Mouse (Mus musculus): ENCODE measurements around the gene Lsm4.

Gene Lsm4

GRCm38 (mm10) chr8:70673079-70673856 is at the start of gene Lsm4:
Lsm4 (plus strand) TSS chr8:70673248.
- peak; percentile 97 to 99 for DNase-seq

- DNase-seq, result peak; percentile 80 to 86
Measured at GRCm38 (mm10) chr8:70625104-70625503, 47.9 kb upstream of the Lsm4 start.

GRCm38 (mm10) chr8:70627041-70627440 is 46.0 kb upstream of the Lsm4 start:
- DNase-seq, result no peak

DNA sequence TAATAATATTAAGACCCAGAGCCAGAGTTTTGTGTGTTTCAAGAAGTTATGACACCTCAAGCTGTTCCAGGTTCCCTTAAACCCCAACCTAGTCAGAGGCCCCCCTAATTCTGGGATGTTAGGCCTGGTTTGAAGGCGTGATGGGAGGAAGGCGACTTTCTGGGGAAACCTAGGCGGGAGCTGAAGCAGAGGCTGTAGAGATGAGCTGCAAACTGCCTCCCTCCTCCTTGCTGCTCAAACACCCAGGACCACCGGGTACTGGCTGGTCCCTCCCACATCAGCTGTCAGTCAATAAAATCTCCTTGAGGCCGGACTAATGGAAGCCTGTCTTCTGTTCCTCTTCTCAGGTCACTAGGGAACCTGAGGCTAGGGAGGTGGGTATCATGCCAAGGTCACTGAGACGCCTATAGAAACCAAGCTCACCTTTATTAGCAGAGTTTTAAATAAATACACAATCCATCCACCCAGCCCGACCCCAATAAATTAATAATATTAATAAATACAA is 44.0 kb upstream of the Lsm4 start:
- no peak for DNase-seq

DNA sequence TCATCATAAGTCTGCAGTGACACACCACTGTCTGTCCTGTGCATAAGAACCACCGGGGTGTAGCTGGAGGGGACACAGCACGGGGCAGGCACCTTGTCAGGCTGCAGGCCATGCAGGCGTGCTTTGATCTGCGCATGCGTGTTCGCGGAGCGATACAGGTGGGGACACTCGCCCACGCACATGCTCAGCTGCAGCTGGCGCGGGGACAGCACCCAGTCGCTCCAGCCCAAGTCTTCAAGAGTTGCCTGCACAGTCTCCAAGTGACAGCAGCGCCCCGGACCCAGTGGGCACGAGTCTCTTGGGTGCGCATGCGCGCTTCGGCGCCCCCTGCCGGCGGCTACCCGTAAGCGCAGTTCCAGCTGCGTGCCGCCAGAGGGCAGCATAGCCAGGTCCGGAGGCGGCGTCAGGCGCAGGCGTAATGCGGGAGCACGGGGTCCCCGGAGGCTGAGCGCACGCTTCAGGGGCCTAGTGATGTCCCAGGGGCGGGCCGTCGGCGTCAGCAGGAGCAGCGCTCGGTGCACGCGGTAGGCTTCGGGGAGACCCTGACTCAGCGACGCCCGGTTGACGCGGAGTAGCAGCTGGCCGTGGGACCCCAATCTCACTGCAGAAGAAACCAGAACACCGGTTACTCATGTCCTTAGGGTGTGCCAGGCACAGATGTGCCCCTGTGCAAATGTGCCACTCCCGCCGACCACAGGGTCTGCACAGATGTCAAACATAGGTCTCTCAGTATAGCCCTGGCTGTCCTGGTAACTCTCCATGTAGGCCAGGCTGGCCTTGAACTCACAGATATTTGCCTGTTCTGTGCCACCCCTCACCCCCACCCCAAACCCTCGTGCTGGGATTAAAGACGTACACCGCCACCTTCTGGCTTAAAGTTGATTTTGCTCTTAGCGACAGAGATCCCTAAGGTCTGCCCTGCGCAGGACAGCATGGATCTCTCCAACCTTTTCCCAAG is 43.2 kb upstream of the Lsm4 start:
- DNase-seq, result peak; percentile 80 to 90

DNA sequence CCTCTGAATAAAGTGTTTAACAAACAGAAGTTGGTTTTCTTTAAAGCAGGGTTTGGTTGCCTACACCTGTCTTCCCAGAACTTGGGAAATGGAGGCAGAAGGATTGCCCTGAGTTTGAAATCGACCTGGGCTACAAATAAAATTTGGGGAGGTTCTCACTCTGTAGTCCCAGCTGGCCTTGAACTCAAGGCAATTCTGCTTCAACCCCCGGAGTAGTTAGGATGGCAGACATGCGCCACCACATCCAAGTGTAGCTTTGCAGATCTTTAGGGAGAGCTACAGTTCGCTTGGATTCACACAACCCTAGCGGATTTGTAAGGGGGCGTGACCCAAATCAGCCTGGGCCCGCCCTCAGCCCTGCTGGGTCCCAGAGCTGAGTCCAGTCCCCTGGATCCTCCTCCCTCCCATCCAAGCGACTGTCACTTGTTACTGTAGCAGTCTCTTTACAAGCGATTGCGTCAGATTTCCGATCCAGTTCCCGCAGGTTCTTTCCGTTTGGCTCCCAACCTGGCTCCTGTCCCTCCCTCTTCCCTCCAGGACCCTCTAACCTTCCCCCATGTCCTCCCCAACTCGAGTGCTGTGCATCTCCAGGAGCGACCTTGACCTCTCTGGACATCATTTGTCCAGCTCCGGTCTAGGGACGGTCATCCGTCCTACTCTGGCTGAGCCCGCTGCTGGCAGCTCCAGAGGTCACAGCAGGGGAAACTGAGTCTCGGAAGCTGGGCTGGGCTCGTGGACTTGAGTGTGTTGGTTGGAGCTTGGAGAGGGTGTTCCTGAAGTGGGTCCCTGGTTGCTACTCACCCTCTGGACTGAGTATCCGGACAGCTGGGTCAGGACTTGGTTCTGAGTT is 42.3 kb upstream of the Lsm4 start:
- DNase-seq, result peak; percentile 82 to 92

GRCm38 (mm10) chr8:70631436-70631835 is 41.6 kb upstream of the Lsm4 start:
- DNase-seq, result peak; percentile 82 to 93

GRCm38 (mm10) chr8:70632346-70632892 is 40.6 kb upstream of the Lsm4 start, which contains the start of gene Gdf15:
Gdf15 (minus strand) TSS chr8:70632456.
- no peak for DNase-seq

DNA sequence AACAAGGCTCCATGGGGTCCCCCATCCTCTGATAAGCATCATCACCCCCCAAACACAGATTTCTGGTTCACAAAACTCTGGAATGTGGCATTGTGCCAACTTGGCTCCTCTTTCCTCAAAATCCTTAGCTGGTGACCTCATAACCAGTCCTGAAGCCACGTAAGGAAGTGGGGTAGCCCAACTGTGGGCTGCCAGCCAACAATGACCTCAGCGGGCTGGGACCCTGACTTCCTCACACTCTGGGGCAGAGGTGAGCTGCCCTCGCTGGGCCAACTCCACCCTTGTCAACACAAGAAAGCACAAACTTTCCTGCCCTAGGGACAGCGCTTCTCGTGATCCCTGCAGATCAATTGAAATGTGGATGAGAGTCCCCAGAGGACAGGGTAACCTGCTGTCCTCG is 39.0 kb upstream of the Lsm4 start:
- DNase-seq, result peak; percentile 89 to 94

- DNase-seq, result peak; percentile 61 to 84
Measured at GRCm38 (mm10) chr8:70635527-70635926, 37.5 kb upstream of the Lsm4 start.

DNA sequence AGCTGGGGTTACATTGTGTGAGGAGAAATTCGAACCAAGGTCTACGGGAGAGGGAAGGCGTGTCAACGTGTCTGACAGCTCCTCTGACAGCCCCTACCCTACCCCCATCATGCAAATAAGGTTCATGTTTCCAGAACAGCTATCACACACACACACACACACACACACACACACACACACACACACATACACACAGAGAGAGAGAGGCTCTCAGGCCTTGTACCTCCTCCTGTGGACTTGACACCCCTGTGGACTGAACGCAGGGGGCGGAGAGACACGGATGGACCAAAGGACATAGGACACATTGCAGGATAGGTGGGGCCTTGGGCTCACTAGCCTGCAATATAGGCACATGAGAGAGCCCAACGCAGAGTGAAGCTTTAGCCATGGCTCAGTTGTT is 36.2 kb upstream of the Lsm4 start:
- peak; percentile 64 to 90 for DNase-seq

GRCm38 (mm10) chr8:70638752-70639151 is 34.3 kb upstream of the Lsm4 start:
- DNase-seq, result no peak

DNA sequence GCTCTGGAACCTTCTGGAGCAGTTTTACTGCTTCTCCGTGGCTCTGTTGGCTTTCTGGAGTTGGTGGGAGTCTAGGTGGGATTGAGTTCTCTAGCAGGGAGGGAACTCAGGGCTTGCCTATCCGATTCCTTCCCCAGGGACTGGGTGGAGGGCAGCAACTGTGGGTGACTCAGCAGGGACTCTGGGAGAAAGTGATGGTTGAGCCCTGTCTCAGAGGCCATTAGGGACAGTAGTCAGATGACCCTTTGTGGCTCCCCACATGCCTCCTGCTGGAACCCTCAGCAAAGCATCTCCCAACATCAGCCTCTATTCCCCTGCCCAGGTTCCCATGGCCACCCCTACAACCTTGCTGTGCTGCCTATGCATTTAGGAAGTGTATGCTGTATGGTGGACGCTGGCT is 30.0 kb upstream of the Lsm4 start:
- no peak for DNase-seq

DNA sequence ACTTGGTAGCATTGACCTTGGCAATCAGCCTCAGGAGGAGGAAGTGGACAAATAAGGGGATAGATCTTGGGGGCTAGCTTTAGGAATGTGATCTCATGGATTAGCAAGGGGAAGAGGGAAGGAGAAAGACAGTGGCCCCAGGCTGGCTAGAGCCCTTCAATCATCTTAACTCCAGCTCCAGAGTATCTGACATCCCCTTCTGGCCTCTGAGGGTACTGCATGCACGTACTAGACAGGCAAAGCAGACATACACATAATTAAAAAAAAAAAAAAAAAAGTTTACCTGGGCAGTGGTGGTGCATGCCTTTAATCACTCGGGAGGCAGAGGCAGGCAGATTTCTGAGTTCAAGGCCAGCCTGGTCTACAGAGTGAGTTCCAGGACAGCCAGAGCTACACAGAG is 29.0 kb upstream of the Lsm4 start:
- peak; percentile 65 to 70 for DNase-seq

DNA sequence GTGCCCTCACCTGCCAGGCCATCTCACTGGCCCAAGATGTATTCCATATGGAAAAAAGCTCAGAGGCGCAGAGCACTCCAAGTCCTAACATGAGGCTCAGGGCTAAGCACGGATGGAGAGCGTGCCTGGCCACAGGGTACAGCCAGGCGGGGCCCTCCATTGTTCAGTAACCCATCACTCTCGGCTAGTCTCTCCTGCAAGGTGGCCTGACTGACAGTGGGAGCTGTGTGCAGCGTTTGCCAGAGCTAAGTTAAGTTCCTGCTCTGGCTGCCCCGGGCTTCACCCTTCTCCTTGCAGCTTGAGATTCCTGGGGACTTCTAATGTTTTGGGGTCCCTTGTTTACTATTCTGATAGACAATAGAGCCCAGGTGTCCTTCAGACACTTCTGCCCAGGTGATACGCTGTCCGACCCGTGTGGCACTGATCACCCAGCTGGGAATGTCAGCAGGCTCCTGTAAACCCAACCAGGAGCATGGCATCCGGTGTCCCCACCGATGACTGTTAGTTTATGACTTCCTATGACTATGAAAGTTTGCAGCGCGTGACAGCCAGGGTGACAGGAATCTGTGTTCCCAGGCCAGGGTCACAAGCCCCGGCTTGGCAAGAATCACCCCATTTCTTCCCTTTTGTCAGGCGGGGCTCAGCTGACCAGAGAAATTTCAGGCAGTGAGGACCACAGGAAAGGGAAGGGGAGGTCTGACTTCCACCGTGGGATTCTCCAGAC is 27.4 kb upstream of the Lsm4 start:
- DNase-seq, result peak; percentile 69 to 82

DNA sequence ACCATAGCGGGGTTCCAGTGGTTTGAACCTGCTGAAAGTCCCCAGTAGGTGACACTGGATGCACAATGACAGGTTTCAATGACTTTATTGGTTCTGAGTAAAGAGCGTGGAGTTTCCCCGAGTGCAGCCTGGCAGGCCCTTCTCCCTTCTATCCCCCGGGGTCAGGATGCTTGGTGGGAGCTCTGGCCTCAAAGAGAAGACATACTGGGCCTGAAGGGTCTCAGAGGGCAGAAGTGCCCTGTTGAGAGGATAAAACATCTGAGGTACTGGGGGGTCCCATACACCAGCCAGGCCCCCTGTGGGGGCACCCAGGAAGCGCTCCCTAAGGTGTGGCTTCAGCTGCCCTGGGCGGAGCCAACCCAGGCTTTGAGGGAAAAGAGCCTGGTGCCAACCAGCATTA is 26.7 kb upstream of the Lsm4 start:
- no peak for DNase-seq

- no peak for DNase-seq
Measured at GRCm38 (mm10) chr8:70646775-70647174, 26.3 kb upstream of the Lsm4 start.

GRCm38 (mm10) chr8:70647343-70648163 is 25.5 kb upstream of the Lsm4 start:
- peak; percentile 80 to 92 for DNase-seq

DNA sequence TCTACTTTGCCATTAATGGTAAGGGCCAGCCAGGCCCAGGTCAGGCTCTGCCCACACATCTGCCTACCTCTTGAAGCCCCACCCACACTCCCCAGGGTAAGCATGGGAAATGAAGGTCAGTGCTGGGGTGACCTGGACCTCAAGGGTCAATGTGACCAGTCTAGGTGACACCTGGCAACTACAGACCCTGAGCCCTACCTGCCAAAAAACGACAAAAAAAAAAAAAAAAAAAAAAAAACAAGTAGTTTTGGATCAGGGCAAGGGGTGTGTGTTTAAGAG is 24.9 kb upstream of the Lsm4 start:
- peak; percentile 58 to 78 for DNase-seq

- no peak for DNase-seq
Measured at GRCm38 (mm10) chr8:70648921-70649320, 24.1 kb upstream of the Lsm4 start.

DNA sequence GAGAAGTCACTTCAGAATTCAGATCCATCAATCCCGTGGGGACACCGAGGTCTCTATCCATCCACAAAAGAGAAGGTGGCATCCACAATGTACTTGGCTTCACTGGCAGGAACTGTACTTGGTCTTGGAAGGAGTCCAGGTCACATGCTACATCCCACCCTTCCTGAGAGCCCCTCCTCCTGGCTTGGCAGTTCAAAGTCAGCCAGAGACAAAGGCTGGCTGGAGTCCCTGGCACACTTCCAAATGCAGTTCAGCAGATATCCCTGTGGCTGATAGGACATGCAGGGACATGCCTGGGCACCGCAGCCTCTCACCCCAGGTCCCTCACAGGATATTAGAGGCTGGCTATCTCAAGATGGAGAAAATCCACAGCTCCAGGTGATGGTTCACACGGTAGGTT is 23.7 kb upstream of the Lsm4 start:
- peak; percentile 96 to 97 for DNase-seq
